Mouse (Mus musculus) neural tube, embryonic 10.5 days (tissue): ENCODE results near the gene Rasd1.
A peak's percentile ranks its signal among the peaks of the same experiment; 100 is the strongest.
"Not testable (repeated sequence)": the region's sequence is repeated elsewhere in the genome, so short reads cannot be mapped to it uniquely, and the experiment has no call there.

Experiments
- DNase-seq: peaks from one replicate; pipeline ENCODE4 v3.0.0-alpha.2; 2017; ENCODE audit warnings: low spot score; ENCODE audit errors: extremely low spot score

The Rasd1 gene

GRCm38 (mm10) chr11:59961338-59961875 lies 3.3 kb downstream of the Rasd1 start:
- DNase-seq, result no peak

GRCm38 (mm10) chr11:59960476-59961337 lies 4.0 kb downstream of the Rasd1 start:
- DNase-seq, result no peak

- DNase-seq, result no peak
Measured at GRCm38 (mm10) chr11:59959453-59959852, 5.3 kb downstream of the Rasd1 start.

- DNase-seq, result no peak
Measured at GRCm38 (mm10) chr11:59956749-59957148, 8.0 kb downstream of the Rasd1 start.

GRCm38 (mm10) chr11:59952892-59953291 lies 11.9 kb downstream of the Rasd1 start:
- no peak for DNase-seq

GRCm38 (mm10) chr11:59948401-59948767 lies 16.4 kb downstream of the Rasd1 start:
- no peak for DNase-seq

- peak; percentile 95 for DNase-seq
Measured at GRCm38 (mm10) chr11:59947752-59948400, 16.9 kb downstream of the Rasd1 start, which contains the start of gene Med9. Gene Med9, plus strand, starts transcription at chr11:59948206.

- not testable (repeated sequence) for DNase-seq
Measured at GRCm38 (mm10) chr11:59944855-59945254, 19.9 kb downstream of the Rasd1 start.

- DNase-seq, result no peak
Measured at GRCm38 (mm10) chr11:59941391-59941790, 23.4 kb downstream of the Rasd1 start.

- no peak for DNase-seq
Measured at GRCm38 (mm10) chr11:59940645-59941044, 24.1 kb downstream of the Rasd1 start.

- DNase-seq, result no peak
Measured at GRCm38 (mm10) chr11:59939821-59940220, 24.9 kb downstream of the Rasd1 start.

GRCm38 (mm10) chr11:59937615-59938014 lies 27.1 kb downstream of the Rasd1 start:
- DNase-seq, result no peak

GRCm38 (mm10) chr11:59937023-59937422 lies 27.7 kb downstream of the Rasd1 start:
- DNase-seq, result no peak

- DNase-seq, result no peak
Measured at GRCm38 (mm10) chr11:59933943-59934342, 30.8 kb downstream of the Rasd1 start.

GRCm38 (mm10) chr11:59932560-59933337 lies 32.0 kb downstream of the Rasd1 start:
- DNase-seq, result no peak

- no peak for DNase-seq
Measured at GRCm38 (mm10) chr11:59930031-59930430, 34.7 kb downstream of the Rasd1 start.

GRCm38 (mm10) chr11:59921265-59921664 lies 43.5 kb downstream of the Rasd1 start:
- DNase-seq, result no peak

GRCm38 (mm10) chr11:59920331-59920730 lies 44.4 kb downstream of the Rasd1 start:
- no peak for DNase-seq

- no peak for DNase-seq
Measured at GRCm38 (mm10) chr11:59919401-59919800, 45.3 kb downstream of the Rasd1 start.

- no peak for DNase-seq
Measured at GRCm38 (mm10) chr11:59918014-59918413, 46.7 kb downstream of the Rasd1 start.

- no peak for DNase-seq
Measured at GRCm38 (mm10) chr11:59913702-59914101, 51.0 kb downstream of the Rasd1 start.
